Mouse (Mus musculus) telencephalon, adult 2 months (tissue): ENCODE measurements around the gene Cep44.

ENCODE experiments used
- DNase-seq: peaks from one replicate; pipeline ENCODE4 v3.0.0-alpha.2; 2011; ENCODE audit warnings: low read depth, low spot score

Gene Cep44

DNA sequence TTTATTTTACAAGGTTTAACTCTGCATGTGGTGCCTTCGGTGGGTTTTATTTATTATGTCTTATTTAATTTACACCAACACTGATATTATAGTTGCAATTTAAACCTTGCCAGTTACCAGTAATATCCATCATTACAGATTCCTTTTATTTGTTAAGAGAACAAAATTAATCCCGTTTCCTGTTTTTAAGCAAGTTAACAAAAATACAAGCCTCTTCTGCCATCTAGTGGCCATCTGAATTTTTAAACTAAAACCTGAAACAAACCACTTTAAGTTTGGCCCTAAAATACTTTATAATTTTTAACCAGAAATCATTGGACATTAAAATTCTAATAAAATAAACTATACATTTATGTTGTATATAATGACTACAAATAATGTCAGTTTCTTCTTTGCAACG is 64.8 kb downstream of the Cep44 start:
- DNase-seq, result peak; percentile 16
